Mouse (Mus musculus): ENCODE data around the gene Krit1. TPM values are rescaled to one million over a fixed set of nuclear protein-coding genes. Genes with fewer than 3 reads are reported as not detected.
"Not testable (repeated sequence)": the region's sequence is repeated elsewhere in the genome, so short reads cannot be mapped to it uniquely, and the experiment has no call there.

The Krit1 gene
- polyA plus RNA-seq, 1 experiment from 2014 or later, result 56.6 TPM

- Histone ChIP-seq H3K27ac (ENCODE audit: low read length) (no peak overlapping the region), H3K36me3 (ENCODE audit: control insufficient read depth, insufficient read depth, low read length) (no peaks in the 10 kb centered on the region), H3K9ac (ENCODE audit: low read depth, low read length) (no peak overlapping the region), H3K4me1 (ENCODE audit: control insufficient read depth, insufficient read depth, low read length) (no peaks in the 10 kb centered on the region), H3K9me3 (replicated peaks; ENCODE audit: control insufficient read depth, low read length, poor library complexity, severe bottlenecking) (no peaks in the 10 kb centered on the region), H3K4me2 (ENCODE audit: low read length) (no peak overlapping the region), H3K4me3 (ENCODE audit: low read depth, low read length) (no peak overlapping the region), H3K27me3 (ENCODE audit: control insufficient read depth, insufficient read depth, low read depth, low read length) (no peaks in the 10 kb centered on the region)
- no peak for ATAC-seq
- WGBS, result 88% methylated on average over 4 of the region's 4 CpGs
These were observed 67.2 kb downstream of the Krit1 start for GRCm38 (mm10) chr5:3870161-3870560.

- H3K4me2 ChIP-seq (ENCODE audit: low read length), result no peak overlapping the region
- no peaks in the 10 kb centered on the region for H3K4me1 ChIP-seq (ENCODE audit: control insufficient read depth, insufficient read depth, low read length)
- no peak overlapping the region for H3K4me3 ChIP-seq (ENCODE audit: low read depth, low read length)
- WGBS, result 24% methylated on average over 1 of the region's 1 CpGs
- no peaks in the 10 kb centered on the region for H3K9me3 ChIP-seq (replicated peaks; ENCODE audit: control insufficient read depth, low read length, poor library complexity, severe bottlenecking)
- H3K27me3 ChIP-seq (ENCODE audit: control insufficient read depth, insufficient read depth, low read depth, low read length), result no peaks in the 10 kb centered on the region
- no peak overlapping the region for H3K27ac ChIP-seq (ENCODE audit: low read length)
- H3K9ac ChIP-seq (ENCODE audit: low read depth, low read length), result no peak overlapping the region
- ATAC-seq, result no peak
- no peaks in the 10 kb centered on the region for H3K36me3 ChIP-seq (ENCODE audit: control insufficient read depth, insufficient read depth, low read length)
These were observed 69.4 kb downstream of the Krit1 start for GRCm38 (mm10) chr5:3872348-3872747.

- 64% methylated on average over 3 of the region's 3 CpGs for WGBS
- no peak for ATAC-seq
- Histone ChIP-seq H3K9ac (ENCODE audit: low read depth, low read length) (no peak overlapping the region), H3K4me3 (ENCODE audit: low read depth, low read length) (no peak overlapping the region), H3K36me3 (ENCODE audit: control insufficient read depth, insufficient read depth, low read length) (no peaks in the 10 kb centered on the region), H3K27ac (ENCODE audit: low read length) (no peak overlapping the region), H3K4me2 (ENCODE audit: low read length) (no peak overlapping the region), H3K27me3 (ENCODE audit: control insufficient read depth, insufficient read depth, low read depth, low read length) (no peaks in the 10 kb centered on the region), H3K9me3 (replicated peaks; ENCODE audit: control insufficient read depth, low read length, poor library complexity, severe bottlenecking) (no peaks in the 10 kb centered on the region), H3K4me1 (ENCODE audit: control insufficient read depth, insufficient read depth, low read length) (no peaks in the 10 kb centered on the region)
These were observed 70.5 kb downstream of the Krit1 start for GRCm38 (mm10) chr5:3873485-3873884.

GRCm38 (mm10) chr5:3886862-3887261 lies 83.9 kb downstream of the Krit1 start:
- H3K4me3 ChIP-seq (ENCODE audit: low read depth, low read length); H3K4me2 ChIP-seq (ENCODE audit: low read length); H3K9ac ChIP-seq (ENCODE audit: low read depth, low read length); H3K27ac ChIP-seq (ENCODE audit: low read length); ATAC-seq; H3K27me3 ChIP-seq (ENCODE audit: control insufficient read depth, insufficient read depth, low read depth, low read length); H3K4me1 ChIP-seq (ENCODE audit: control insufficient read depth, insufficient read depth, low read length); H3K9me3 ChIP-seq (replicated peaks; ENCODE audit: control insufficient read depth, low read length, poor library complexity, severe bottlenecking); H3K36me3 ChIP-seq (ENCODE audit: control insufficient read depth, insufficient read depth, low read length): not testable (repeated sequence)
- WGBS, result 90% methylated on average over 7 of the region's 7 CpGs

GRCm38 (mm10) chr5:3889201-3889600 lies 86.2 kb downstream of the Krit1 start:
- Histone ChIP-seq H3K4me1 (ENCODE audit: control insufficient read depth, insufficient read depth, low read length) (peaks cover 7% of the 10 kb centered on the region), H3K4me2 (ENCODE audit: low read length) (no peak overlapping the region), H3K27ac (ENCODE audit: low read length) (no peak overlapping the region), H3K36me3 (ENCODE audit: control insufficient read depth, insufficient read depth, low read length) (no peaks in the 10 kb centered on the region), H3K9me3 (replicated peaks; ENCODE audit: control insufficient read depth, low read length, poor library complexity, severe bottlenecking) (no peaks in the 10 kb centered on the region), H3K9ac (ENCODE audit: low read depth, low read length) (no peak overlapping the region), H3K4me3 (ENCODE audit: low read depth, low read length) (no peak overlapping the region), H3K27me3 (ENCODE audit: control insufficient read depth, insufficient read depth, low read depth, low read length) (no peaks in the 10 kb centered on the region)
- no peak for ATAC-seq

- Histone ChIP-seq H3K4me2 (ENCODE audit: low read length) (peak within 1 kb of the TSS; percentile 74), H3K9ac (ENCODE audit: low read depth, low read length) (peak within 1 kb of the TSS; percentile 30; the same call in 1 of the 2 replicates), H3K4me3 (ENCODE audit: low read depth, low read length) (peak within 1 kb of the TSS; percentile 35)
- H3K9me3 ChIP-seq (replicated peaks; ENCODE audit: control insufficient read depth, low read length, poor library complexity, severe bottlenecking); H3K27me3 ChIP-seq (ENCODE audit: control insufficient read depth, insufficient read depth, low read depth, low read length); H3K36me3 ChIP-seq (ENCODE audit: control insufficient read depth, insufficient read depth, low read length); H3K27ac ChIP-seq (ENCODE audit: low read length); H3K4me1 ChIP-seq (ENCODE audit: control insufficient read depth, insufficient read depth, low read length): not testable (repeated sequence)
- peak; percentile 99 for ATAC-seq
- WGBS, result 5% methylated on average over 8 of the region's 47 CpGs
These were observed 90.7 kb downstream of the Krit1 start, which contains the start of gene Mterf1a for GRCm38 (mm10) chr5:3893459-3894293. Mterf1a (minus strand) TSS chr5:3893933.

- peak overlapping the region; percentile 33 for H3K4me3 ChIP-seq (ENCODE audit: low read depth, low read length)
- H3K4me1 ChIP-seq (ENCODE audit: control insufficient read depth, insufficient read depth, low read length); H3K4me2 ChIP-seq (ENCODE audit: low read length); ATAC-seq; H3K9me3 ChIP-seq (replicated peaks; ENCODE audit: control insufficient read depth, low read length, poor library complexity, severe bottlenecking); H3K36me3 ChIP-seq (ENCODE audit: control insufficient read depth, insufficient read depth, low read length); H3K27ac ChIP-seq (ENCODE audit: low read length); H3K27me3 ChIP-seq (ENCODE audit: control insufficient read depth, insufficient read depth, low read depth, low read length); H3K9ac ChIP-seq (ENCODE audit: low read depth, low read length): not testable (repeated sequence)
- WGBS, result 97% methylated on average over 4 of the region's 4 CpGs
These were observed 91.3 kb downstream of the Krit1 start for GRCm38 (mm10) chr5:3894294-3894619.

Other genes starting within 250 kb of the Krit1 start
- 2.2 and 2.4 TPM in 2 replicates for gene 1700109H08Rik, start 231.6 kb upstream of the Krit1 start, polyA plus RNA-seq (2015; fragmentation: Nextera tagmentation; extraction: Ambion mirVana)
- 26.2 TPM in 2 replicates for gene Pex1, start 207.1 kb upstream of the Krit1 start, polyA plus RNA-seq (2015; fragmentation: Nextera tagmentation; extraction: Ambion mirVana)
- 16.5 and 17.8 TPM in 2 replicates for gene Rbm48, start 206.6 kb upstream of the Krit1 start, polyA plus RNA-seq (2015; fragmentation: Nextera tagmentation; extraction: Ambion mirVana)
- gene Tmbim7, start 152.0 kb upstream of the Krit1 start, polyA plus RNA-seq (2015; fragmentation: Nextera tagmentation; extraction: Ambion mirVana), result not detected in 2 replicates
- 59.9 and 62.9 TPM in 2 replicates for gene Gatad1, start 146.0 kb upstream of the Krit1 start, polyA plus RNA-seq (2015; fragmentation: Nextera tagmentation; extraction: Ambion mirVana)
- gene Ankib1, start 259 bp upstream of the Krit1 start, polyA plus RNA-seq (2015; fragmentation: Nextera tagmentation; extraction: Ambion mirVana), result 16.0 and 18.0 TPM in 2 replicates
- gene Lrrd1, start 42.0 kb downstream of the Krit1 start, polyA plus RNA-seq (2015; fragmentation: Nextera tagmentation; extraction: Ambion mirVana), result 0.16 and 0.18 TPM in 2 replicates
- gene Mterf1a, start 90.7 kb downstream of the Krit1 start, polyA plus RNA-seq (2015; fragmentation: Nextera tagmentation; extraction: Ambion mirVana), result 6.1 and 6.8 TPM in 2 replicates
- gene Akap9, start 124.9 kb downstream of the Krit1 start, polyA plus RNA-seq (2015; fragmentation: Nextera tagmentation; extraction: Ambion mirVana), result 379 and 435 TPM in 2 replicates

Data from midbrain, embryonic 16.5 days (tissue).